Mouse (Mus musculus) liver, embryonic 13.5 days (tissue): ENCODE measurements at regions not wholly inside any gene's neighbourhood (a gene's known extent, or its start where the extent isn't known, plus 50 kb on each side); places are given as distances from the start of the nearest gene placed in this dataset.

Experiments
- ATAC-seq: fragments of 200-750 bp; cut with Nextera tagmentation; 2 replicates; pipeline ENCODE4 v1.8.0; 2017; ENCODE audit warnings: low read depth, mild to moderate bottlenecking, moderate number of reproducible peaks, moderate library complexity
- DNase-seq: peaks from one replicate; pipeline ENCODE4 v3.0.0; 2022
- H3K27ac ChIP-seq: fragments of 300-500 bp; sonication (generic); 2 replicates; pipeline ENCODE4 v1.5.1; 2015; ENCODE audit warnings: moderate library complexity, mild to moderate bottlenecking, inconsistent platforms
- H3K27me3 ChIP-seq: fragments of 300-500 bp; sonication (generic); 2 replicates; pipeline ENCODE4 v1.6.1; 2015; ENCODE audit warnings: mild to moderate bottlenecking, inconsistent platforms
- H3K36me3 ChIP-seq: fragments of 300-500 bp; sonication (generic); 2 replicates; pipeline ENCODE4 v1.6.1; 2015; ENCODE audit warnings: mild to moderate bottlenecking, inconsistent platforms
- H3K4me1 ChIP-seq: fragments of 300-500 bp; sonication (generic); replicated peaks from 2 replicates; pipeline ENCODE4 v1.6.1; 2015; ENCODE audit warnings: inconsistent platforms
- H3K4me2 ChIP-seq: fragments of 300-500 bp; sonication (generic); 2 replicates; pipeline ENCODE4 v1.6.1; 2015; ENCODE audit warnings: inconsistent platforms, mild to moderate bottlenecking, moderate library complexity
- H3K4me3 ChIP-seq: fragments of 300-500 bp; sonication (generic); replicated peaks from 2 replicates; pipeline ENCODE4 v1.5.1; 2015; ENCODE audit warnings: mild to moderate bottlenecking, inconsistent platforms
- H3K9ac ChIP-seq: fragments of 300-500 bp; sonication (generic); 2 replicates; pipeline ENCODE4 v1.6.1; 2015; ENCODE audit warnings: mild to moderate bottlenecking, inconsistent platforms
- H3K9me3 ChIP-seq: fragments of 300-500 bp; sonication (generic); replicated peaks from 2 replicates; pipeline ENCODE4 v1.6.1; 2016; ENCODE audit warnings: inconsistent platforms
- WGBS: fragments of 180-500 bp; shearing (Covaris S2); methylation state at CpG from one replicate; pipeline ENCODE4 v1.1.7; 2015; ENCODE audit not compliant: insufficient replicate concordance; 5-methylcytosine and 5-hydroxymethylcytosine counted together

- Histone ChIP-seq H3K4me1 (no peaks in the 10 kb centered on the region), H3K27ac (no peak overlapping the region), H3K4me2 (no peak overlapping the region), H3K27me3 (no peaks in the 10 kb centered on the region), H3K9ac (no peak overlapping the region), H3K9me3 (no peaks in the 10 kb centered on the region), H3K4me3 (no peak overlapping the region), H3K36me3 (no peaks in the 10 kb centered on the region)
- DNase-seq (peak; percentile 3), ATAC-seq (0 out of 2 replicates have a peak, but pooled peaks have one; percentile 26)
- 14% methylated on average over 1 of the region's 1 CpGs for WGBS
Observed at GRCm38 (mm10) chr12:36748345-36748744, 360.0 kb upstream of the Meox2 start.

- H3K4me3 ChIP-seq = no peak overlapping the region
- no peak overlapping the region for H3K27ac ChIP-seq
- no peaks in the 10 kb centered on the region for H3K27me3 ChIP-seq
- H3K4me1 ChIP-seq = no peaks in the 10 kb centered on the region
- H3K9me3 ChIP-seq = no peaks in the 10 kb centered on the region
- H3K4me2 ChIP-seq = no peak overlapping the region
- no peak for DNase-seq
- H3K9ac ChIP-seq = no peak overlapping the region
- 50% methylated on average over 4 of the region's 4 CpGs for WGBS
- no peaks in the 10 kb centered on the region for H3K36me3 ChIP-seq
- ATAC-seq = no peak
Observed at GRCm38 (mm10) chr12:36765315-36766058, 342.9 kb upstream of the Meox2 start.

- H3K36me3 ChIP-seq = no peaks in the 10 kb centered on the region
- no peak overlapping the region for H3K4me3 ChIP-seq
- 18% methylated on average over 1 of the region's 1 CpGs for WGBS
- no peaks in the 10 kb centered on the region for H3K4me1 ChIP-seq
- H3K4me2 ChIP-seq = no peak overlapping the region
- H3K9ac ChIP-seq = no peak overlapping the region
- no peak overlapping the region for H3K27ac ChIP-seq
- no peak for ATAC-seq
- H3K27me3 ChIP-seq = no peaks in the 10 kb centered on the region
- no peak for DNase-seq
- H3K9me3 ChIP-seq = no peaks in the 10 kb centered on the region
Observed at GRCm38 (mm10) chr12:36766167-36766566, 342.2 kb upstream of the Meox2 start.

GRCm38 (mm10) chr12:36780761-36781160 lies 327.6 kb upstream of the Meox2 start:
- Histone ChIP-seq H3K27me3 (no peaks in the 10 kb centered on the region), H3K4me3 (no peak overlapping the region), H3K4me1 (no peaks in the 10 kb centered on the region), H3K27ac (no peak overlapping the region), H3K4me2 (no peak overlapping the region), H3K9ac (no peak overlapping the region), H3K9me3 (no peaks in the 10 kb centered on the region), H3K36me3 (no peaks in the 10 kb centered on the region)
- no peak for DNase-seq
- 80% methylated on average over 7 of the region's 7 CpGs for WGBS
- no peak for ATAC-seq

- ATAC-seq = no peak
Observed at GRCm38 (mm10) chr12:36790866-36791265, 317.5 kb upstream of the Meox2 start.

GRCm38 (mm10) chr12:36791430-36791829 lies 316.9 kb upstream of the Meox2 start:
- H3K4me3 ChIP-seq = no peak overlapping the region
- no peaks in the 10 kb centered on the region for H3K9me3 ChIP-seq
- H3K27me3 ChIP-seq = no peaks in the 10 kb centered on the region
- DNase-seq = no peak
- H3K4me2 ChIP-seq = no peak overlapping the region
- no peak overlapping the region for H3K9ac ChIP-seq
- H3K4me1 ChIP-seq = no peaks in the 10 kb centered on the region
- H3K36me3 ChIP-seq = no peaks in the 10 kb centered on the region
- no peak overlapping the region for H3K27ac ChIP-seq
- ATAC-seq = no peak
- WGBS = 74% methylated on average over 3 of the region's 3 CpGs

More at GRCm38 (mm10) chr12:36790866-36791265, 317.5 kb upstream of the Meox2 start:
- H3K4me1 ChIP-seq = no peaks in the 10 kb centered on the region
- 70% methylated on average over 2 of the region's 2 CpGs for WGBS
- H3K4me3 ChIP-seq = no peak overlapping the region
- no peaks in the 10 kb centered on the region for H3K9me3 ChIP-seq
- H3K27ac ChIP-seq = no peak overlapping the region
- no peak for DNase-seq
- no peak overlapping the region for H3K4me2 ChIP-seq
- H3K36me3 ChIP-seq = no peaks in the 10 kb centered on the region
- no peaks in the 10 kb centered on the region for H3K27me3 ChIP-seq
- H3K9ac ChIP-seq = no peak overlapping the region

- no peak for DNase-seq
- Histone ChIP-seq H3K9ac (no peak overlapping the region), H3K9me3 (no peaks in the 10 kb centered on the region), H3K4me1 (no peaks in the 10 kb centered on the region), H3K27ac (no peak overlapping the region), H3K36me3 (no peaks in the 10 kb centered on the region), H3K4me2 (no peak overlapping the region), H3K27me3 (no peaks in the 10 kb centered on the region), H3K4me3 (no peak overlapping the region)
- no peak for ATAC-seq
- 24% methylated on average over 3 of the region's 3 CpGs for WGBS
Observed at GRCm38 (mm10) chr12:36792205-36792604, 316.1 kb upstream of the Meox2 start.

- Histone ChIP-seq H3K27me3 (no peaks in the 10 kb centered on the region), H3K27ac (no peak overlapping the region), H3K4me2 (no peak overlapping the region), H3K4me1 (no peaks in the 10 kb centered on the region), H3K36me3 (no peaks in the 10 kb centered on the region), H3K9me3 (no peaks in the 10 kb centered on the region), H3K9ac (no peak overlapping the region), H3K4me3 (no peak overlapping the region)
- WGBS = 50% methylated on average over 2 of the region's 2 CpGs
- DNase-seq (no peak), ATAC-seq (no peak)
Observed at GRCm38 (mm10) chr12:36793799-36794198, 314.5 kb upstream of the Meox2 start.

GRCm38 (mm10) chr12:36796201-36796600 lies 312.1 kb upstream of the Meox2 start:
- Histone ChIP-seq H3K4me3 (no peak overlapping the region), H3K4me1 (no peaks in the 10 kb centered on the region), H3K9ac (no peak overlapping the region), H3K4me2 (no peak overlapping the region), H3K36me3 (no peaks in the 10 kb centered on the region), H3K27me3 (no peaks in the 10 kb centered on the region), H3K27ac (no peak overlapping the region), H3K9me3 (no peaks in the 10 kb centered on the region)
- DNase-seq (no peak), ATAC-seq (no peak)
- WGBS = 66% methylated on average over 4 of the region's 4 CpGs

- Histone ChIP-seq H3K4me1 (no peaks in the 10 kb centered on the region), H3K9me3 (no peaks in the 10 kb centered on the region), H3K4me2 (no peak overlapping the region), H3K36me3 (no peaks in the 10 kb centered on the region), H3K27me3 (no peaks in the 10 kb centered on the region), H3K9ac (no peak overlapping the region), H3K4me3 (no peak overlapping the region), H3K27ac (no peak overlapping the region)
- no peak for DNase-seq
- WGBS = 64% methylated on average over 2 of the region's 2 CpGs
- no peak for ATAC-seq
Observed at GRCm38 (mm10) chr12:36817938-36818337, 290.4 kb upstream of the Meox2 start.

- no peak overlapping the region for H3K4me2 ChIP-seq
- no peak for ATAC-seq
- WGBS = 61% methylated on average over 3 of the region's 3 CpGs
Observed at GRCm38 (mm10) chr12:36818852-36819251, 289.5 kb upstream of the Meox2 start.

GRCm38 (mm10) chr12:36826766-36827165 lies 281.6 kb upstream of the Meox2 start:
- Histone ChIP-seq H3K4me2 (no peak overlapping the region), H3K9me3 (no peaks in the 10 kb centered on the region), H3K9ac (no peak overlapping the region), H3K27me3 (no peaks in the 10 kb centered on the region), H3K4me1 (no peaks in the 10 kb centered on the region), H3K36me3 (no peaks in the 10 kb centered on the region), H3K4me3 (no peak overlapping the region), H3K27ac (no peak overlapping the region)
- ATAC-seq (no peak), DNase-seq (no peak)
- WGBS = 61% methylated on average over 6 of the region's 6 CpGs

More at GRCm38 (mm10) chr12:36818852-36819251, 289.5 kb upstream of the Meox2 start:
- no peaks in the 10 kb centered on the region for H3K36me3 ChIP-seq
- H3K9ac ChIP-seq = no peak overlapping the region
- DNase-seq = no peak
- H3K4me1 ChIP-seq = no peaks in the 10 kb centered on the region
- H3K9me3 ChIP-seq = no peaks in the 10 kb centered on the region
- H3K27me3 ChIP-seq = no peaks in the 10 kb centered on the region
- H3K4me3 ChIP-seq = no peak overlapping the region
- no peak overlapping the region for H3K27ac ChIP-seq
